Mouse (Mus musculus) midbrain, embryonic 13.5 days (tissue): ENCODE measurements at regions not wholly inside any gene's neighbourhood (a gene's known extent, or its start where the extent isn't known, plus 50 kb on each side); places are given as distances from the start of the nearest gene placed in this dataset.
A peak's percentile ranks its signal among the peaks of the same experiment; 100 is the strongest.

Source experiments
- ATAC-seq: fragments of 200-750 bp; cut with Nextera tagmentation; 2 replicates; pipeline ENCODE4 v1.8.0; 2017; ENCODE audit warnings: mild to moderate bottlenecking, moderate TSS enrichment, moderate library complexity
- H3K27ac ChIP-seq: fragments of 300-500 bp; sonication (generic); 2 replicates; pipeline ENCODE4 v1.5.1; 2015; ENCODE audit warnings: inconsistent platforms, mild to moderate bottlenecking, moderate library complexity
- H3K27me3 ChIP-seq: fragments of 300-500 bp; sonication (generic); 2 replicates; pipeline ENCODE4 v1.6.1; 2015; ENCODE audit warnings: mild to moderate bottlenecking, inconsistent platforms
- H3K36me3 ChIP-seq: fragments of 300-500 bp; sonication (generic); 2 replicates; pipeline ENCODE4 v1.6.1; 2015; ENCODE audit warnings: mild to moderate bottlenecking, inconsistent platforms
- H3K4me1 ChIP-seq: fragments of 300-500 bp; sonication (generic); replicated peaks from 2 replicates; pipeline ENCODE4 v1.6.1; 2015; ENCODE audit warnings: inconsistent platforms
- H3K4me2 ChIP-seq: fragments of 300-500 bp; sonication (generic); replicated peaks from 2 replicates; pipeline ENCODE4 v1.6.1; 2015; ENCODE audit warnings: moderate library complexity, mild to moderate bottlenecking, inconsistent platforms
- H3K4me3 ChIP-seq: fragments of 300-500 bp; sonication (generic); replicated peaks from 2 replicates; pipeline ENCODE4 v1.5.1; 2015; ENCODE audit warnings: mild to moderate bottlenecking, inconsistent platforms
- H3K9ac ChIP-seq: fragments of 300-500 bp; sonication (generic); replicated peaks from 2 replicates; pipeline ENCODE4 v1.6.1; 2015; ENCODE audit warnings: mild to moderate bottlenecking, inconsistent platforms
- H3K9me3 ChIP-seq: fragments of 300-500 bp; sonication (generic); 2 replicates; pipeline ENCODE4 v1.6.1; 2016; ENCODE audit warnings: mild to moderate bottlenecking, inconsistent platforms
- WGBS: fragments of 180-500 bp; shearing (Covaris S2); methylation state at CpG from one replicate; pipeline ENCODE4 v1.1.7; 2015; 5-methylcytosine and 5-hydroxymethylcytosine counted together

DNA sequence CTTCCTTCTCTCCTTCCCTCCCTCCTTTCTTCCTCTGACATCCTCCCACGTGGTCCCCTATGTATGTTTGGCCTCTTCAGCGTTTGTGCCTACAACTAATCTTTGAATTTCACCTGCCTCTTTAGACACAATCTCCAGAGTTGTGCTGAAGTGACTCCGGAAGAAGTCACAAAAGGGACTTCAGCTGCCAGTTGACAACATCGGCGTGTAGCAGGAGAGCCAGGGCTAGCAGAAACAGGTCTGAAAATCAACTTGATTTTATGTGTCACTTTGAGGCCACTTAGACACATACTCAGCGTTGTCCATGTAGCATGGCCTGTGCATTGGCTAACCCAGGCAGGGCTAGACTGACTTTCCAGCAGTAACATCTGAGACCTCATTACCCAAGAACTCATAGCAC is 317.2 kb downstream of the Cd83 start:
- H3K4me1 ChIP-seq: peaks cover 42% of the 10 kb centered on the region
- ATAC-seq: no peak
- 55% methylated on average over 6 of the region's 6 CpGs for WGBS
- H3K27ac ChIP-seq: peak overlapping the region; percentile 83; the same call in 1 of the 2 replicates
- no peak overlapping the region for H3K4me2 ChIP-seq
- H3K36me3 ChIP-seq: no peaks in the 10 kb centered on the region
- H3K9me3 ChIP-seq: no peaks in the 10 kb centered on the region
- H3K4me3 ChIP-seq: no peak overlapping the region
- H3K27me3 ChIP-seq: peaks cover 73% of the 10 kb centered on the region
- H3K9ac ChIP-seq: no peak overlapping the region

DNA sequence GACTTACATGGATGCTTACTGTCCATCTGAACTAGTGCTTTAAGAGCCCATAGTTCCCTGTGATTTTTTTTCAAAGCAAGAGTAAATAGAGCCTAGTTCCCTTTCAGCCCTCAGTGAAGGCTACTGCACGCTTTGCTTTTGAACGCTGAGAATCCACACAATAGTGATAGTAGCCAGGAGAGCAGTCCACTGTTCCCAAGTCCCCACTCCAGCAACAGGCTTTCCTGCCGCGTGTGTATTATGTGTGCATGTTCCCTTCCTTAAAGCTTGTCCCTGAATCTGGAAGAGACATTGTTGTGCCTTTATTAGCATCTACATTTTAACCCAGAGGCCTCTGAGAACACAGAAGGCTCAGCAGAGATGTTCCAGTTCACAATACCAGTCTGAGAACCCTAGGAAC is 317.7 kb downstream of the Cd83 start:
- no peak overlapping the region for H3K27ac ChIP-seq

DNA sequence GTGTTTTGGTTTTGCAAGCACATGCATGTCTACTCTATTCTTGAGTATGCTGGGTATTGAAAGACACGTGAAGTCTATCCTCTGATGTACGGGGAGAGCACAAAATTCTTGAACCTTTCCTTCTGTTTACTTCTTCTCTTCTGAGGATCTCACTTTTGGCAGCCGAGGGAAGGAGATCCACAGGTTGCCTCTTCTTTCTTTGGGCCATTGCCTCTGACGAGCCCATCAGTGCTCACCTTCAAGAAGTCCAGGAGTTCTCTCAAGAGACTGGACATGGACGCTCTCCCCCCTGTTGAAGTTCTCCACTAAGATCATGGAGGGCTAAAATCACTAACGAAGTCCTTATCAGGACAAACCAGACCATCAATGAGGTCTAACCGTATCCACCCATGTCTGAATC is 318.8 kb downstream of the Cd83 start:
- H3K4me1 ChIP-seq: peaks cover 42% of the 10 kb centered on the region
- peaks cover 71% of the 10 kb centered on the region for H3K27me3 ChIP-seq
- H3K4me3 ChIP-seq: no peak overlapping the region
- no peak for ATAC-seq
- H3K36me3 ChIP-seq: no peaks in the 10 kb centered on the region
- no peaks in the 10 kb centered on the region for H3K9me3 ChIP-seq
- 96% methylated on average over 7 of the region's 7 CpGs for WGBS
- H3K27ac ChIP-seq: no peak overlapping the region
- H3K9ac ChIP-seq: no peak overlapping the region
- H3K4me2 ChIP-seq: no peak overlapping the region

More for the DNA sequence above, 317.7 kb downstream of the Cd83 start:
- H3K9ac ChIP-seq: no peak overlapping the region
- H3K9me3 ChIP-seq: no peaks in the 10 kb centered on the region
- H3K4me2 ChIP-seq: no peak overlapping the region
- 37% methylated on average over 4 of the region's 4 CpGs for WGBS
- H3K27me3 ChIP-seq: peaks cover 74% of the 10 kb centered on the region
- H3K36me3 ChIP-seq: no peaks in the 10 kb centered on the region
- no peak overlapping the region for H3K4me3 ChIP-seq
- peaks cover 42% of the 10 kb centered on the region for H3K4me1 ChIP-seq
- no peak for ATAC-seq

DNA sequence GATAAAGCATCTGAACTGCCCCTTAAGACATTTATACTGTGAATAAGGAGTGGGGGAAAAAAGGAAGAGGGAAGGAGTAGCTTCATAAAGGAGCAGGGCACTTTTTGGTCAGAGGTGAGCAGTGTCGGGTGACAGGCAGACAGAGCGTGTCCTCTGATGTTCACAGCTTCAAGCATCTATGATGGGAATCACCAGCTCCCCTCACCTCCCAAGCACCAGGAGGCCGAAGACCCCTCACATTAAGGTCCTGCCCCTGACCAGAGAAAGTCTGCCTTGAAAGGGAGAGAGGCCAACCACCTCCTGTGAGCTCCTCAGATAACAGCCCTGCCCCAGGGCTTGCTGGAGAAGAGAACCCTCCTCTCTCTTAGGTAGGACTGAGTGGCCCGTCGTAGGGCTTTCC is 320.6 kb downstream of the Cd83 start:
- Histone ChIP-seq H3K9ac (no peak overlapping the region), H3K27ac (no peak overlapping the region), H3K9me3 (no peaks in the 10 kb centered on the region), H3K27me3 (peaks cover 68% of the 10 kb centered on the region), H3K36me3 (no peaks in the 10 kb centered on the region), H3K4me3 (no peak overlapping the region), H3K4me1 (peaks cover 25% of the 10 kb centered on the region), H3K4me2 (no peak overlapping the region)
- no peak for ATAC-seq
- 74% methylated on average over 5 of the region's 5 CpGs for WGBS

DNA sequence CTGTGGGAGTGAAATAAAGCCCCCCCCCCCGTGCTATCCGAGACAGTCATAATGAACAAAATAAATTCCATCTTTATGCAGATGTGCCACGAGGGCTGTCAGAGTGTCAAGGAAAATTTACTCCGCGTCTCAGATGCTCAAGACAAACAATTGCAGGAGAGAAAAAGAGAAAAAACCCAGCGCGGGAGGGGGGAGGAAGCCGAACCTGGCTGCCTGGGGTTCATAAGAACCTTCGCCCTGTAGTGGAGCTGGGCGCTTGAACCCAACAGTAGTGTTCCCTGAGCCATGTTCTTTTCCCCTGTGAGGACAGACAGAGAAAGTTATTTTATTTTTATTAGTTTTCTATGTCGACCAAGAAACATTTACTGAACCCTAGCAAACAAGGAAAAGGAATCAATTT is 324.1 kb downstream of the Cd83 start:
- no peak overlapping the region for H3K9ac ChIP-seq
- ATAC-seq: no peak
- H3K9me3 ChIP-seq: no peaks in the 10 kb centered on the region
- H3K4me3 ChIP-seq: no peak overlapping the region
- no peaks in the 10 kb centered on the region for H3K36me3 ChIP-seq
- H3K27me3 ChIP-seq: peaks cover 64% of the 10 kb centered on the region
- H3K4me2 ChIP-seq: no peak overlapping the region
- 67% methylated on average over 11 of the region's 11 CpGs for WGBS
- no peak overlapping the region for H3K27ac ChIP-seq
- H3K4me1 ChIP-seq: no peaks in the 10 kb centered on the region

DNA sequence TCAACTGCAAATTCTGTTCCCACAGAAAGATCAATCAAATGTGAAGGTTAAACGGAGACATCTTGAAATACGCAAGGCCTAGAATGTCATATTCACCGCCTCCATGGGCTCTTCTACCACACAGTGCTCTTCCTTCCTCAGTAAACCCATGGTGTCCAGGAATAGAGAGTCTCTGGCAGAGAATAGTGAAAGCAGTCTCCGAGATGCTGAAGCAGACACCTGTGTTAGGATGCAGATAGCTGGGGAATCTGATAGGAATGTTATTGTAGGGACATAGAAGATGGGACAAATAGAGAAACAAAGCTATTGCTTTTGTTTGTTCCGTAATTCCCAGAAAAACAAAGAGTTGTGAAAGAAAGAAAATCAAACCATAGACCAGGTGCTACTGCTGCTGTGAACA is 328.5 kb downstream of the Cd83 start:
- H3K36me3 ChIP-seq: no peaks in the 10 kb centered on the region
- no peak overlapping the region for H3K9ac ChIP-seq
- no peaks in the 10 kb centered on the region for H3K9me3 ChIP-seq
- 93% methylated on average over 5 of the region's 5 CpGs for WGBS
- ATAC-seq: no peak
- H3K4me1 ChIP-seq: peaks cover 12% of the 10 kb centered on the region; the same call in 1 of the 2 replicates
- peaks cover 25% of the 10 kb centered on the region; the same call in 1 of the 2 replicates for H3K27me3 ChIP-seq
- no peak overlapping the region for H3K4me3 ChIP-seq
- no peak overlapping the region for H3K27ac ChIP-seq
- no peak overlapping the region for H3K4me2 ChIP-seq

DNA sequence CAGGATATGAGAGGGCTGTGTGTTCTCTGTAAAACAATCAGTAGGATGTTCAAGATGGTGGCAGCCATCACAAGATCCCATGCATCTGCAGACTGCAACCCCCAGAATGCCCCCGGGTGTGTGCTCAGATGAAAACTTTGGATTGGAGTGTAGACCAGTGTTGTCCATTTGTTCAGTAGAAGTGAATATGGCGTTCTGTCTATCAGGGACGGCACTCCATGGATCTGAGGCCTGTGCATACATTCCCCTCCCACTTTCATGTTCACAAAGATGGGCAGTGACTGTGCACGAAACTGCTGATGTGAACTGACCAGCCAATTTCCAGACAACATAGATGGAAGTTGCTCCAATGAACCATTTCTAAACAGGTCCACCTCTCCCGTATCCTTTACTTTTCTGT is 330.3 kb downstream of the Cd83 start:
- H3K27ac ChIP-seq: no peak overlapping the region
- 95% methylated on average over 5 of the region's 5 CpGs for WGBS
- no peak for ATAC-seq
- H3K27me3 ChIP-seq: peaks cover 30% of the 10 kb centered on the region; the same call in 1 of the 2 replicates
- H3K36me3 ChIP-seq: no peaks in the 10 kb centered on the region
- no peaks in the 10 kb centered on the region for H3K9me3 ChIP-seq
- peaks cover 12% of the 10 kb centered on the region; the same call in 1 of the 2 replicates for H3K4me1 ChIP-seq
- no peak overlapping the region for H3K4me3 ChIP-seq
- H3K4me2 ChIP-seq: no peak overlapping the region
- H3K9ac ChIP-seq: no peak overlapping the region

DNA sequence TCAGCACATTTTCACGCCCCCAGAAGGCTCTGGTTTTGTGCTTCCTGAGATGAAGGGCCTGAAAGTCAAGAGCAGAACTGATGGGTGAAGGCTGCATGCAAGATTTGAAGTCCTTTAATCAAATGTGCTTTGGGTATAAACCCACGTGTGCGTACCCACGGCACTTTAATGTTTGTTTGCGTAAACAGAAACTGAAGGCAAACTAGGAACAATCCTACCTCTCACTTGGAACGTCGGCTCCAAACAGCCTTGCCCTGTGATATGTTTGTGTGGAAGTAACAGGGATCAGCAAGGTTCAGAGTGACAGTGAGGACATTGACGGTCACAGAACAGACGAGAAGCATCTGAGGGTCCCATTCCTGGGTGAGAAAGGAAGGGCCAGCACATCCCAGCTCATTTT is 333.3 kb downstream of the Cd83 start:
- Histone ChIP-seq H3K36me3 (no peaks in the 10 kb centered on the region), H3K4me3 (no peak overlapping the region), H3K9ac (no peak overlapping the region), H3K27me3 (peaks cover 22% of the 10 kb centered on the region; the same call in 1 of the 2 replicates), H3K9me3 (no peaks in the 10 kb centered on the region), H3K27ac (no peak overlapping the region), H3K4me1 (peaks cover 30% of the 10 kb centered on the region), H3K4me2 (no peak overlapping the region)
- 88% methylated on average over 9 of the region's 9 CpGs for WGBS
- no peak for ATAC-seq

DNA sequence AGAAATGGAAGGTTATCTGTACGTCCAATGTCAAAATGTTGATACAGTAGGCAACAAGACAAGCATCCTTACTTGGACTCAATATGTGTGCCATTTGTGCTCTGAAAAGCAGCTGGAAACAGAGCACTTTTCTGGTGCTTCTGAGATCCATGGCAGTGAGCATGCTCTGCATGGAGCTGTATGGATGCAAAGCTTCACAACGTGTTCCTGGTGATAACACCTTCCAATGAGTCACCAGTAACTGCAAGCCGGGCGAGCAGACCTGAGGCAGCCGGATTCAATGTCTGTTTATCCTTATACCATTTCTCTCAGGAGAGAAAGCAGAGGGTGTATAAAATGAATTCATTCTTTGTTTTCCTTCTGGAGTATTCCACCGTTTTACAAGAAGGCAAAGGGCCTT is 334.3 kb downstream of the Cd83 start:
- H3K4me3 ChIP-seq: no peak overlapping the region

DNA sequence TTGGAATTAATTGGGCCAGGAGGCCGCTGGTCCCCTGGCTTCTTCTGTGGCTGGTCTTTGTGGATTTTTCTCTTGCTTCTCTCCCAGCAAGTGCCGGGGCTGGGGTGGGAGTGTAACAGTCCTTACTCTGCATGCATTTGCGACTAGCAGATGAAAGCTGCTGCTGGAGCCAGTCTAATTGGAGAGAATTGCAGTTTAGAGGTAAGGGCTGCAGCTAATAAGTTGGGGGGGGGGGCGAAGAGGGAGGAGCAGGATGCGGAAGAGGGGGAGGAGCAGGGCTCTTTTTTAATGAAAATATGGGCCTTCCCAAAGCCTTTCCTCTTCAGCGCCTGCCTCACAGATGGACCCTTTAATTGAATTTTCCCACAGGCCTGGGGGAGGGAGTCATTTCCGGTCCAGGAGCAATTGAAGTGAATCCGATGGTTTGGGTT is 336.7 kb downstream of the Cd83 start:
- Histone ChIP-seq H3K27ac (peak overlapping the region; percentile 20), H3K9ac (no peak overlapping the region), H3K4me1 (peaks cover 30% of the 10 kb centered on the region), H3K27me3 (peaks cover 18% of the 10 kb centered on the region; the same call in 1 of the 2 replicates), H3K36me3 (no peaks in the 10 kb centered on the region), H3K9me3 (no peaks in the 10 kb centered on the region), H3K4me2 (no peak overlapping the region), H3K4me3 (no peak overlapping the region)
- WGBS: 16% methylated on average over 7 of the region's 8 CpGs
- peak; percentile 58; the same call in 1 of the 2 replicates for ATAC-seq

More for the DNA sequence above, 334.3 kb downstream of the Cd83 start:
- Histone ChIP-seq H3K4me1 (peaks cover 30% of the 10 kb centered on the region), H3K36me3 (no peaks in the 10 kb centered on the region), H3K9me3 (no peaks in the 10 kb centered on the region), H3K27ac (no peak overlapping the region), H3K4me2 (no peak overlapping the region), H3K9ac (no peak overlapping the region), H3K27me3 (peaks cover 18% of the 10 kb centered on the region; the same call in 1 of the 2 replicates)
- no peak for ATAC-seq
- WGBS: 93% methylated on average over 6 of the region's 6 CpGs

DNA sequence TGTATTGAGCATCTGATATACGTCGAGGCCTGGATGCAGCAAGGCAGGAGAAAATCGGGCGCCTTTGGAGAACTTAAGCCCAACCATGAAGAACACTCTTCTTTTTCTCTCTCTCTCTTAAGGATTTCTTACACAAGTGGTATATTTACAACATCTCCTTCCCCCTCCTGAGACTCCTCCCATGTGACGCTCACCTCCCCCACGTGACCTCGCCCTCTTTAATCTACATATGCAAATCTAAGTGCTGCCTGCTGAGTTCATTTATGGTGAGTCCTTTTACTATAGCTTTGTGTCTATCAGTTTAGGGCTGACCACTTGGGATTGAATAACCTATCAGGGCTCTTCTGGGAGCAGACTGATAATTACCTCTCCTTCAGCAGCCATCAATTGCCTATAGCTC is 337.4 kb downstream of the Cd83 start:
- Histone ChIP-seq H3K36me3 (no peaks in the 10 kb centered on the region), H3K9me3 (no peaks in the 10 kb centered on the region), H3K27ac (peak overlapping the region; percentile 41; the same call in 1 of the 2 replicates), H3K4me1 (peaks cover 32% of the 10 kb centered on the region), H3K9ac (no peak overlapping the region), H3K4me3 (no peak overlapping the region), H3K27me3 (peaks cover 18% of the 10 kb centered on the region; the same call in 1 of the 2 replicates), H3K4me2 (no peak overlapping the region)
- 75% methylated on average over 7 of the region's 7 CpGs for WGBS
- ATAC-seq: no peak

DNA sequence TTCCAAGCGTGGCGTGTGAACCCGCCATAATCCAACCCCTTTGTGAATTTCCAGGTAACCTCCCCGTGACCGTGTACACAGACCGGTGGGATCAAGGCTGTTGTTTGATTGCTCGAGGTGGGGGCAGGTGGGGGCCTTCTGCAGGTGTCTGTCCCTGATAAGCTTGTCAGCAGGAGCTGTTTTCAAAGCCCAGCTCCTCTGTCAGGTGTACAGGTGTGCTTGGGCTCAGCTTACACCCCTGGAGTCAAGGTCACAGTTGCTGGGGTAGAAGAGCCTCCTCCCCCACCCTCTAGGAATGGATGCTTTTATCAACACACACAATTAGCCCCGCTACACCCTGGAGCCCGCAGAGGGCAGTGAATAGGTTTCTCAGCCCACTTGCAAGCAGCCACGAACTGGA is 341.6 kb downstream of the Cd83 start:
- peak; percentile 60; the same call in 1 of the 2 replicates for ATAC-seq
- Histone ChIP-seq H3K9me3 (no peaks in the 10 kb centered on the region), H3K36me3 (no peaks in the 10 kb centered on the region), H3K9ac (no peak overlapping the region), H3K27me3 (no peaks in the 10 kb centered on the region), H3K4me1 (peaks cover 13% of the 10 kb centered on the region), H3K4me3 (no peak overlapping the region), H3K27ac (no peak overlapping the region), H3K4me2 (no peak overlapping the region)
- 30% methylated on average over 10 of the region's 10 CpGs for WGBS
